Comparison of ENCODE assay signal across 5 mouse cellular contexts in genomic region chr13:23591886-23592285, GRCm38 (mm10). TPM values are rescaled to one million over a fixed set of nuclear protein-coding genes. Genes with fewer than 3 reads are reported as not detected.
"Had no signal": no experiment of that assay in that cellular context is flagged by ENCODE, and none has a peak within 500 bp of the region (broad histone marks: within the 10 kb centered on the region; RNA-seq: fewer than 3 reads in every experiment).

No protein-coding gene starts in this region.

RNA-seq across cellular contexts. Expression of gene Hist1h2ad, which starts 17.7 kb away (rescaled TPM):
- polyA plus RNA-seq: hindbrain, embryonic 14.5 days; hindbrain, embryonic 15.5 days; hindbrain, postnatal 0 days; kidney, adult 2 months had no signal

RNA-seq across cellular contexts. Expression of gene Hist1h2bf, which starts 17.9 kb away (rescaled TPM):
- polyA plus RNA-seq: inflammation-experienced regulatory T-cells, adult 6 months had no signal
